Mouse (Mus musculus) layer of hippocampus, postnatal 25 days (tissue): ENCODE results near the gene Pik3r5. TPM values are rescaled to one million over a fixed set of nuclear protein-coding genes. Genes with fewer than 3 reads are reported as not detected.

Source experiments
- total RNA-seq, 2 experiments: library from RNA; stranded (reverse); gene quantifications; 2 replicates each; pipeline ENCODE4 v1.2.3; 2021

The Pik3r5 gene
- total RNA-seq, 2 experiments from 2014 or later: 1.7 to 2.1 TPM

Other genes starting within 250 kb of the Pik3r5 start
- 1 to 10 TPM; 7.4 to 7.5 TPM for gene Ntn1, start 31.3 kb upstream of the Pik3r5 start, total RNA-seq
- 1 to 10 TPM; 1.6 to 2.0 TPM for gene Pik3r6, start 70.9 kb downstream of the Pik3r5 start, total RNA-seq
- gene Mfsd6l, start 124.1 kb downstream of the Pik3r5 start, total RNA-seq: not detected
- 1 to 10 TPM; 2.0 to 2.4 TPM for gene Ccdc42, start 154.9 kb downstream of the Pik3r5 start, total RNA-seq